Mouse (Mus musculus): ENCODE results near the gene 3110082I17Rik.
A peak's percentile ranks its signal among the peaks of the same experiment; 100 is the strongest.

The 3110082I17Rik gene

GRCm38 (mm10) chr5:139325395-139325966, 134.8 kb downstream of the 3110082I17Rik start, which contains the start of gene Adap1:
Adap1 (minus strand) TSS chr5:139325622.
- DNase-seq (ENCODE audit: low spot score in 2 of 2): peak; percentile 48 to 69

GRCm38 (mm10) chr5:139324691-139325394, 135.5 kb downstream of the 3110082I17Rik start:
- peak; percentile 45 to 67 for DNase-seq (ENCODE audit: low spot score in 2 of 2)

- no peak for DNase-seq (ENCODE audit: low spot score in 2 of 2)
Observed at GRCm38 (mm10) chr5:139324045-139324491, 136.3 kb downstream of the 3110082I17Rik start.

- no peak for DNase-seq (ENCODE audit: low spot score in 2 of 2)
Observed at GRCm38 (mm10) chr5:139323260-139323924, 136.9 kb downstream of the 3110082I17Rik start.

GRCm38 (mm10) chr5:139321331-139321730, 139.0 kb downstream of the 3110082I17Rik start:
- no peak for DNase-seq (ENCODE audit: low spot score in 2 of 2)

- DNase-seq (ENCODE audit: low spot score in 2 of 2): no peak
Observed at GRCm38 (mm10) chr5:139320424-139320823, 139.9 kb downstream of the 3110082I17Rik start.

GRCm38 (mm10) chr5:139317751-139318504, 142.4 kb downstream of the 3110082I17Rik start:
- DNase-seq (ENCODE audit: low spot score in 2 of 2): no peak

GRCm38 (mm10) chr5:139316982-139317675, 143.2 kb downstream of the 3110082I17Rik start:
- DNase-seq (ENCODE audit: low spot score in 2 of 2): no peak

GRCm38 (mm10) chr5:139314941-139315642, 145.2 kb downstream of the 3110082I17Rik start:
- no peak for DNase-seq (ENCODE audit: low spot score in 2 of 2)

GRCm38 (mm10) chr5:139313536-139313935, 146.8 kb downstream of the 3110082I17Rik start:
- DNase-seq (ENCODE audit: low spot score in 2 of 2): no peak

GRCm38 (mm10) chr5:139311822-139312221, 148.5 kb downstream of the 3110082I17Rik start:
- DNase-seq (ENCODE audit: low spot score in 2 of 2): no peak

- no peak for DNase-seq (ENCODE audit: low spot score in 2 of 2)
Observed at GRCm38 (mm10) chr5:139310477-139310876, 149.8 kb downstream of the 3110082I17Rik start.

GRCm38 (mm10) chr5:139309946-139310345, 150.4 kb downstream of the 3110082I17Rik start:
- no peak for DNase-seq (ENCODE audit: low spot score in 2 of 2)
